Mouse (Mus musculus): ENCODE measurements at regions not wholly inside any gene's neighbourhood (a gene's known extent, or its start where the extent isn't known, plus 50 kb on each side); places are given as distances from the start of the nearest gene placed in this dataset.

- H3K4me1 ChIP-seq (replicated peaks; ENCODE audit: control insufficient read depth, insufficient read depth, low read length): no peaks in the 10 kb centered on the region
- DNase-seq (ENCODE audit: low spot score): no peak
- no peak overlapping the region for H3K9ac ChIP-seq (ENCODE audit: low read length)
- H3K27ac ChIP-seq (ENCODE audit: low read depth, low read length): no peak overlapping the region
- no peaks in the 10 kb centered on the region for H3K36me3 ChIP-seq (ENCODE audit: control insufficient read depth, insufficient read depth, low read length)
- no peaks in the 10 kb centered on the region for H3K27me3 ChIP-seq (ENCODE audit: control insufficient read depth, insufficient read depth, low read length)
- H3K9me3 ChIP-seq (ENCODE audit: control insufficient read depth, low read length): no peaks in the 10 kb centered on the region
- H3K4me3 ChIP-seq (ENCODE audit: low read depth, low read length): no peak overlapping the region
- no peak for ATAC-seq (replicated peaks; ENCODE audit: low FRiP score)
- WGBS: 91% methylated on average over 1 of the region's 1 CpGs
- no peak overlapping the region for H3K4me2 ChIP-seq (ENCODE audit: low read depth, low read length, severe bottlenecking)
These were observed 3227.5 kb upstream of the Gm6569 start for GRCm38 (mm10) chr15:70606896-70607295.

DNA sequence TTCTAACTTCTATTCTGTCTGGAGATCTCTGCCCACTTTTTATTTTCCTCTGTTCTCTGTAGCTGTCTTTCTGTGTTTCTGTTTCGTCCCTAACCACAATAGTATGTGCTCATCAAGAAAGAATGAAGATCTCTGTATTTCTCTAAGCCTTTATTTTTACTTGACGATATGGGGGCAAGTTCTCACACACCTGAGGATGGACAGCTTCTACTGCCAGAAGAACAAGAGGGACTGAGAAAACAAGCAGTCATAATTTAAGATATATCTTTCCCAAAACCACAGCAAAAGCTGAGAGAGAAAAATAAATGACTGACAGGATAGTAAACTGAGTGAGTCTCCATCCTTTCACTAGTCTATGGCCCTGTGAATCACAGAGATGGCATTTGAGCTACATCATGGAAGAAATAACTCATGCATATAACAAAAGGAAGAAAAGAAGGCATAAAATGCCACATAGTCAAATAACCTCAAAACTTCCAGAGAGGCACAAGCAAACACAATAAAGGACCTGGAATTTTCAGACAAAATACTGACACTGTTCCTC lies 3216.2 kb upstream of the Gm6569 start:
- Histone ChIP-seq H3K4me1 (replicated peaks; ENCODE audit: control insufficient read depth, insufficient read depth, low read length) (no peaks in the 10 kb centered on the region), H3K36me3 (ENCODE audit: control insufficient read depth, insufficient read depth, low read length) (no peaks in the 10 kb centered on the region), H3K4me2 (ENCODE audit: low read depth, low read length, severe bottlenecking) (no peak overlapping the region), H3K27me3 (ENCODE audit: control insufficient read depth, insufficient read depth, low read length) (no peaks in the 10 kb centered on the region), H3K9ac (ENCODE audit: low read length) (no peak overlapping the region), H3K27ac (ENCODE audit: low read depth, low read length) (no peak overlapping the region), H3K9me3 (ENCODE audit: control insufficient read depth, low read length) (no peaks in the 10 kb centered on the region), H3K4me3 (ENCODE audit: low read depth, low read length) (no peak overlapping the region)
- DNase-seq (ENCODE audit: low spot score): no peak
- whole genome bisulfite sequencing: 85% methylated on average over 2 of the region's 2 CpGs
- no peak for ATAC-seq (replicated peaks; ENCODE audit: low FRiP score)

- H3K9ac ChIP-seq (ENCODE audit: low read length): no peak overlapping the region
- no peak for DNase-seq (ENCODE audit: low spot score)
- H3K4me3 ChIP-seq (ENCODE audit: low read depth, low read length): no peak overlapping the region
- no peak overlapping the region for H3K4me2 ChIP-seq (ENCODE audit: low read depth, low read length, severe bottlenecking)
- H3K4me1 ChIP-seq (replicated peaks; ENCODE audit: control insufficient read depth, insufficient read depth, low read length): no peaks in the 10 kb centered on the region
- ATAC-seq (replicated peaks; ENCODE audit: low FRiP score): no peak
- 81% methylated on average over 2 of the region's 2 CpGs for WGBS
- H3K27me3 ChIP-seq (ENCODE audit: control insufficient read depth, insufficient read depth, low read length): no peaks in the 10 kb centered on the region
- H3K9me3 ChIP-seq (ENCODE audit: control insufficient read depth, low read length): no peaks in the 10 kb centered on the region
- H3K36me3 ChIP-seq (ENCODE audit: control insufficient read depth, insufficient read depth, low read length): no peaks in the 10 kb centered on the region
- no peak overlapping the region for H3K27ac ChIP-seq (ENCODE audit: low read depth, low read length)
These were observed 3193.3 kb upstream of the Gm6569 start for GRCm38 (mm10) chr15:70641051-70641552.

GRCm38 (mm10) chr15:70644447-70645202 lies 3189.7 kb upstream of the Gm6569 start:
- Histone ChIP-seq H3K9ac (ENCODE audit: low read length) (no peak overlapping the region), H3K9me3 (ENCODE audit: control insufficient read depth, low read length) (no peaks in the 10 kb centered on the region)
- peak; percentile 74 for ATAC-seq (replicated peaks; ENCODE audit: low FRiP score)

DNA sequence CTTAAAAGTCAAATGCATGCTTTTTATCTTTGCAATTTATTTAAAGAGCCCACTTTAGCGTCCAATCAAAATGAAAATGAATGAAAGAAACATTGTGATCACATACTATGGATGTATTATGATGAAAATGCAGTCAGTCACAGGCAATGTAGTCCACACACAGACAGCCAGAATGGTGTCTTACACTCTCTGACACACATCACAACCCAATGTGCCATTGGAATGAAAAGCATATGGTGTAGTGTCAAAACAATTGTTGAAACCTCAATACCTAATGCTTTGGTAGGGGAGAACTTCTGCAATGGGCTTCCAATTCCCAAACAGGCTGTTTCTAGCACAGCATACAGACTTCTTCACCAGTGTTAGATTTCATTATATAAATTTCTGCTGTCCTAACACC lies 3158.8 kb upstream of the Gm6569 start:
- Histone ChIP-seq H3K36me3 (ENCODE audit: control insufficient read depth, insufficient read depth, low read length) (no peaks in the 10 kb centered on the region), H3K9me3 (ENCODE audit: control insufficient read depth, low read length) (no peaks in the 10 kb centered on the region), H3K27me3 (ENCODE audit: control insufficient read depth, insufficient read depth, low read length) (no peaks in the 10 kb centered on the region), H3K4me3 (ENCODE audit: low read depth, low read length) (no peak overlapping the region), H3K4me1 (replicated peaks; ENCODE audit: control insufficient read depth, insufficient read depth, low read length) (no peaks in the 10 kb centered on the region), H3K4me2 (ENCODE audit: low read depth, low read length, severe bottlenecking) (no peak overlapping the region), H3K9ac (ENCODE audit: low read length) (no peak overlapping the region), H3K27ac (ENCODE audit: low read depth, low read length) (no peak overlapping the region)
- no peak for DNase-seq (ENCODE audit: low spot score)
- 74% methylated on average over 1 of the region's 1 CpGs for WGBS
- no peak for ATAC-seq (replicated peaks; ENCODE audit: low FRiP score)

More at GRCm38 (mm10) chr15:70644447-70645202, 3189.7 kb upstream of the Gm6569 start:
- Histone ChIP-seq H3K4me2 (ENCODE audit: low read depth, low read length, severe bottlenecking) (no peak overlapping the region), H3K27me3 (ENCODE audit: control insufficient read depth, insufficient read depth, low read length) (no peaks in the 10 kb centered on the region), H3K36me3 (ENCODE audit: control insufficient read depth, insufficient read depth, low read length) (no peaks in the 10 kb centered on the region), H3K4me1 (replicated peaks; ENCODE audit: control insufficient read depth, insufficient read depth, low read length) (no peaks in the 10 kb centered on the region), H3K27ac (ENCODE audit: low read depth, low read length) (no peak overlapping the region), H3K4me3 (ENCODE audit: low read depth, low read length) (no peak overlapping the region)
- no peak for DNase-seq (ENCODE audit: low spot score)

DNA sequence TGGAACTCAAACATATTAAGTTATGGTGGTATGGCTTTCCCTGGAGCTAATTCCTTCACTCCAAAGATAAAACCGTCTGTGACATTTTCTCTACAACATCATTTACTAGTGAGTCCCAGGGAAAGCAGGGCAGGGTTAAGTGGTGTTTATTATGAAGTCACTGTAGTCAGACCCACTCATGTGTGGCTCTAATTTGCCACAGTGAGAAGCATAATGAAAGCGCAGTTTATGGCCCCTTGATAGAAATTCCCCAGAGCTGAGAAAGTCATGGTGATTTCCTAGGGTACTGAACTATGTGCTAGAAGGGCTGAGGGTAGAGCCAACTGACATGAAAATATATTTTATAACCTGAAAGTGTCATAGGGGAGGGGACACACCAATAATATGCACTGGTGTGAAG lies 3129.8 kb upstream of the Gm6569 start:
- WGBS: 81% methylated on average over 2 of the region's 2 CpGs
- Histone ChIP-seq H3K9ac (ENCODE audit: low read length) (no peak overlapping the region), H3K4me1 (replicated peaks; ENCODE audit: control insufficient read depth, insufficient read depth, low read length) (no peaks in the 10 kb centered on the region), H3K36me3 (ENCODE audit: control insufficient read depth, insufficient read depth, low read length) (no peaks in the 10 kb centered on the region), H3K27me3 (ENCODE audit: control insufficient read depth, insufficient read depth, low read length) (no peaks in the 10 kb centered on the region), H3K4me2 (ENCODE audit: low read depth, low read length, severe bottlenecking) (no peak overlapping the region), H3K9me3 (ENCODE audit: control insufficient read depth, low read length) (no peaks in the 10 kb centered on the region), H3K27ac (ENCODE audit: low read depth, low read length) (no peak overlapping the region), H3K4me3 (ENCODE audit: low read depth, low read length) (no peak overlapping the region)
- no peak for ATAC-seq (replicated peaks; ENCODE audit: low FRiP score)
- no peak for DNase-seq (ENCODE audit: low spot score)

GRCm38 (mm10) chr15:70713736-70714135 lies 3120.6 kb upstream of the Gm6569 start:
- no peak overlapping the region for H3K9ac ChIP-seq (ENCODE audit: low read length)
- no peaks in the 10 kb centered on the region for H3K36me3 ChIP-seq (ENCODE audit: control insufficient read depth, insufficient read depth, low read length)
- no peaks in the 10 kb centered on the region for H3K9me3 ChIP-seq (ENCODE audit: control insufficient read depth, low read length)
- H3K27ac ChIP-seq (ENCODE audit: low read depth, low read length): no peak overlapping the region
- H3K27me3 ChIP-seq (ENCODE audit: control insufficient read depth, insufficient read depth, low read length): no peaks in the 10 kb centered on the region
- no peak overlapping the region for H3K4me3 ChIP-seq (ENCODE audit: low read depth, low read length)
- ATAC-seq (replicated peaks; ENCODE audit: low FRiP score): peak; percentile 89
- H3K4me1 ChIP-seq (replicated peaks; ENCODE audit: control insufficient read depth, insufficient read depth, low read length): no peaks in the 10 kb centered on the region
- peak; percentile 57 for DNase-seq (ENCODE audit: low spot score)
- no peak overlapping the region for H3K4me2 ChIP-seq (ENCODE audit: low read depth, low read length, severe bottlenecking)

DNA sequence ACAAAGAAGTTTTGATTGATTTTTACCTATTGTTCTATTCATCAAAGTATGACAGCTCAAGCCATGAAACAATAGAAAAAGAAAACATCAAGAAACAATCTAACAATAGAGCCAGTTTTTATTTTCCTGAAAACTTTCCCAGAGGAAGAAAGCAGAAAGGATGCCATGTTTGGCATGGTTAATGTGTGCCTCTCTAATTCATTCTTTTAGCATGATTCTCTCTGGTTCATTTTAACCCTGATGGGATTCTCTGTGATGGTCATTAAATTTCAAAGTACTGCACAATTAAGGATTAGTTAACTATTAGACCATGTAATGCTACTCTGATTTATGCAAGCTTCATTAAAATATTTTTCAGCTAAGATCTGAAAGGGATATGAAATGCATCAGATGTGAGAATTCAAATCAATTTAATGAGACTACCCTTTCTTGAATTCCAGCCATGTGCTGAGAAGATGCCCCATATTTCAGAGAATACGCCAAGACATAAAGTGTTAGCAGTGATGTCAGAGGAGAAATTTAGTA lies 3106.9 kb upstream of the Gm6569 start:
- 84% methylated on average over 1 of the region's 1 CpGs for WGBS
- ATAC-seq (replicated peaks; ENCODE audit: low FRiP score) (no peak), DNase-seq (ENCODE audit: low spot score) (no peak)
- H3K9me3 ChIP-seq (ENCODE audit: control insufficient read depth, low read length): no peaks in the 10 kb centered on the region
- no peak overlapping the region for H3K9ac ChIP-seq (ENCODE audit: low read length)
- H3K4me2 ChIP-seq (ENCODE audit: low read depth, low read length, severe bottlenecking): no peak overlapping the region
- no peaks in the 10 kb centered on the region for H3K36me3 ChIP-seq (ENCODE audit: control insufficient read depth, insufficient read depth, low read length)
- H3K4me1 ChIP-seq (replicated peaks; ENCODE audit: control insufficient read depth, insufficient read depth, low read length): no peaks in the 10 kb centered on the region
- H3K4me3 ChIP-seq (ENCODE audit: low read depth, low read length): no peak overlapping the region
- no peak overlapping the region for H3K27ac ChIP-seq (ENCODE audit: low read depth, low read length)
- no peaks in the 10 kb centered on the region for H3K27me3 ChIP-seq (ENCODE audit: control insufficient read depth, insufficient read depth, low read length)

DNA sequence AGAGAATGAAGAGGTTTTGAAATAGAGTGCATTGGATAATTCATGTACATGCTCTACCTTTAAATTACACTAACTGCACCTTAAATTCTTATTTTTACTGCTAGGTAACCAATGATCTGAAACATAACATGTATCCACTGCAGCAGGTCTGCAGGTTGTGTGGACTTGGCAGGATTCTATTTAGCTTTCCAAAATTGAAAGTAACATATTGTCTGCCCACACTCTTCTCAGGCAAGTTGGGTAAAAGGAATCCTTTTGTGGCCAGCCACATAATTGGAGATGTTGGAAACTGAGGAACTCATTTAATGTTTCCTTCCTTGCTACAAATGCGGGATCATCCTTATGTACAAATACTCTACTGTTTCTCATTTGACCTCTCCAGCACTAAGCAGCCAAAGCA lies 3106.4 kb upstream of the Gm6569 start:
- Histone ChIP-seq H3K36me3 (ENCODE audit: control insufficient read depth, insufficient read depth, low read length) (no peaks in the 10 kb centered on the region), H3K4me1 (replicated peaks; ENCODE audit: control insufficient read depth, insufficient read depth, low read length) (no peaks in the 10 kb centered on the region), H3K4me2 (ENCODE audit: low read depth, low read length, severe bottlenecking) (no peak overlapping the region), H3K27ac (ENCODE audit: low read depth, low read length) (no peak overlapping the region), H3K9me3 (ENCODE audit: control insufficient read depth, low read length) (no peaks in the 10 kb centered on the region), H3K9ac (ENCODE audit: low read length) (no peak overlapping the region), H3K4me3 (ENCODE audit: low read depth, low read length) (no peak overlapping the region), H3K27me3 (ENCODE audit: control insufficient read depth, insufficient read depth, low read length) (no peaks in the 10 kb centered on the region)
- ATAC-seq (replicated peaks; ENCODE audit: low FRiP score) (no peak), DNase-seq (ENCODE audit: low spot score) (no peak)
- WGBS: 89% methylated on average over 1 of the region's 1 CpGs

Data from forebrain, embryonic 11.5 days (tissue).